Mouse (Mus musculus): ENCODE measurements around the gene Cadm2.

DNA sequence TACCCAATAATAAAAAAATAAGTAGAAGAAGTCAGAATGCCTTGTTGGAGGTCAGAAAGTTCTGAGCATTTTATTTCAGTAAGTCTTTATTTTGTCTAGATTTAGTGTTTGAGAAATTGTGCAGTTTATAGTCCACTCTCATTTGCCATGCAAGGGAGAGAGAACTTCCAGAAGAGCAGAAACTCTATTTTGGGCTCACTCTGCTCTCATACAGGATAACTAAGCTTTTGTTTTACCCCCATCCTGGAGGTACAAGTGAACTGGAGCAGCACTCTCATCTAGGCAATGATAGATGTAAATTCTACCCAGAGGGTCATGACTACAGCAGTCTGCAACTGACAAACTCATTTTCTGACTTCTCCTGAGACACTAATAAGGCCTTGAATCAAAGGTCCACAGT, 925.9 kb downstream of the Cadm2 start:
- TF ChIP-seq TAL1 (IDR thresholded peaks at IDR 0.05; ENCODE audit: low read length) (no peak), GATA1 (IDR thresholded peaks at IDR 0.05; ENCODE audit: low read length) (no peak)
